In the genomic region with DNA sequence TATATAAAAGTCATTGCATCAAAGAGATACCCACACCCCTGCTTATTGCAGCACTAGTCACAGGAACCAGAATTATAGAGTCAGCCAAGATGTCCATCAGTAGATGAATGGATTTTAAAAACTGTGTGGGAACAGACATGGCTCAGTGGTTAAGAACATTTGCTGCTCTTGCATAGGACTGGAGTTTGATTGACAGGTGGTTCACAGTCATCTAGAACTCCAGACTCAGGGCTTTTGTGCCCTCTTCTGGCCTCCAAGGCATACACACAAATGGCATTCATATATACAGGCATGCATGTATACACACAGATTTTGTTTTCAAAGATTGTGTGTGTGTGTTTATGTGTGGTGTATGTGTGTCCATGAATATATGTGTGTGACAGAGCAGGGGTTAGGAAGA, we compare ENCODE assay signal across 9 mouse cellular contexts. TPM values are rescaled to one million over a fixed set of nuclear protein-coding genes. Genes with fewer than 3 reads are reported as not detected.
DNase-seq lines count a peak whose midpoint lies in the region; ATAC-seq lines count a peak whose summit lies in the region.
"Had no signal": no experiment of that assay in that cellular context is flagged by ENCODE, and none has a peak within 500 bp of the region (broad histone marks: within the 10 kb centered on the region; RNA-seq: fewer than 3 reads in every experiment).

No protein-coding gene starts in this region.

- no peak overlapping the region for H3K27ac ChIP-seq in kidney, embryonic 16.5 days (ENCODE audit: low read length)
- no peak overlapping the region for H3K27ac ChIP-seq in hindbrain, embryonic 13.5 days
- no peak overlapping the region; the same call in 1 of the 2 replicates for H3K27ac ChIP-seq in heart, embryonic 11.5 days (ENCODE audit: low read depth, low read length)
- H3K27ac ChIP-seq: heart, embryonic 13.5 days had no signal

- no peaks in the 10 kb centered on the region; the same call in 1 of the 2 replicates for H3K4me1 ChIP-seq in kidney, embryonic 16.5 days (ENCODE audit: insufficient read depth, low read length)
- peaks cover 18% of the 10 kb centered on the region for H3K4me1 ChIP-seq in hindbrain, embryonic 13.5 days (replicated peaks)
- peaks cover 12% of the 10 kb centered on the region for H3K4me1 ChIP-seq in heart, embryonic 11.5 days (ENCODE audit: control insufficient read depth, insufficient read depth, low read length)

- no peak overlapping the region for H3K4me2 ChIP-seq in kidney, embryonic 16.5 days (replicated peaks; ENCODE audit: low read depth, low read length)
- H3K4me2 ChIP-seq in hindbrain, embryonic 13.5 days: no peak overlapping the region
- H3K4me2 ChIP-seq in heart, embryonic 11.5 days: no peak overlapping the region
- H3K4me2 ChIP-seq: heart, embryonic 13.5 days had no signal

- no peak overlapping the region for H3K4me3 ChIP-seq in kidney, embryonic 16.5 days (ENCODE audit: low read length)
- no peak overlapping the region for H3K4me3 ChIP-seq in hindbrain, embryonic 13.5 days
- no peak overlapping the region for H3K4me3 ChIP-seq in heart, embryonic 11.5 days (ENCODE audit: low read depth, low read length)
- H3K4me3 ChIP-seq: heart, embryonic 13.5 days had no signal

- H3K27me3 ChIP-seq in kidney, embryonic 16.5 days (ENCODE audit: insufficient read depth, low read length): no peaks in the 10 kb centered on the region
- no peaks in the 10 kb centered on the region for H3K27me3 ChIP-seq in hindbrain, embryonic 13.5 days
- H3K27me3 ChIP-seq in heart, embryonic 11.5 days (ENCODE audit: control insufficient read depth, insufficient read depth, low read length): no peaks in the 10 kb centered on the region
- H3K27me3 ChIP-seq: heart, embryonic 13.5 days had no signal

- ATAC-seq in kidney, embryonic 16.5 days (ENCODE audit: low FRiP score, low TSS enrichment): no peak
- peak; percentile 24; the same call in 1 of the 2 replicates for ATAC-seq in hindbrain, embryonic 13.5 days (ENCODE audit: low FRiP score)
- peak; percentile 62 for ATAC-seq in megakaryocyte, adult 5-6 weeks (ENCODE audit: poor library complexity, severe bottlenecking)
- ATAC-seq in heart, embryonic 11.5 days (replicated peaks; ENCODE audit: insufficient number of reproducible peaks, low FRiP score, low TSS enrichment): no peak

- H3K9ac ChIP-seq in kidney, embryonic 16.5 days (replicated peaks; ENCODE audit: low read length): no peak overlapping the region
- no peak overlapping the region for H3K9ac ChIP-seq in hindbrain, embryonic 13.5 days
- no peak overlapping the region for H3K9ac ChIP-seq in heart, embryonic 11.5 days (ENCODE audit: low read depth, low read length)
- H3K9ac ChIP-seq: heart, embryonic 13.5 days had no signal

- no peaks in the 10 kb centered on the region for H3K9me3 ChIP-seq in kidney, embryonic 16.5 days (ENCODE audit: low read length)
- no peaks in the 10 kb centered on the region for H3K9me3 ChIP-seq in hindbrain, embryonic 13.5 days
- H3K9me3 ChIP-seq in heart, embryonic 11.5 days (replicated peaks; ENCODE audit: control insufficient read depth, low read length): no peaks in the 10 kb centered on the region
- H3K9me3 ChIP-seq: heart, embryonic 13.5 days had no signal

- no peaks in the 10 kb centered on the region for H3K36me3 ChIP-seq in kidney, embryonic 16.5 days (ENCODE audit: insufficient read depth, low read length)
- no peaks in the 10 kb centered on the region for H3K36me3 ChIP-seq in hindbrain, embryonic 13.5 days
- H3K36me3 ChIP-seq in heart, embryonic 11.5 days (ENCODE audit: control insufficient read depth, insufficient read depth, low read length): no peaks in the 10 kb centered on the region
- H3K36me3 ChIP-seq: heart, embryonic 13.5 days had no signal

- peak; percentile 47 to 58 for DNase-seq in kidney, adult 8-10 months
- DNase-seq in MN1 (ENCODE audit: low spot score): peak; percentile 43
- no peak for DNase-seq in adrenal gland, adult 2 months
- no peak for DNase-seq in cerebellum, adult 9-11 months

RNA-seq across cellular contexts. Expression of a gene that starts 14.0 kb away (rescaled TPM):
- polyA plus RNA-seq in kidney, embryonic 16.5 days (2015; fragmentation: Nextera tagmentation; extraction: Ambion mirVana): 209 and 214 TPM in 2 replicates
- polyA plus RNA-seq in hindbrain, embryonic 13.5 days (2015; fragmentation: Nextera tagmentation; extraction: Ambion mirVana): 145 and 156 TPM in 2 replicates
- 139 and 155 TPM in 2 replicates for total RNA-seq in megakaryocyte, adult 5-6 weeks (2015)
- 148 and 160 TPM in 2 replicates for total RNA-seq in megakaryocyte, adult 5-6 weeks (2017)
- 100 to 1,000 TPM; 155 to 192 TPM for total RNA-seq in adrenal gland, adult 2 months (2021)
- polyA plus RNA-seq in adrenal gland, adult 2 months (2012; rRNA removed): 15.6 and 34.5 TPM in 2 replicates
- 220 and 227 TPM in 2 replicates for polyA plus RNA-seq in heart, embryonic 11.5 days (2014; fragmentation: Nextera tagmentation; extraction: Ambion mirVana)

Comparison
In these comparisons a context has a peak if more than half of its experiments do, and no peak if none do; other contexts are left out.
1. DNase-seq: peak in kidney, adult 8-10 months (2 of 2) and MN1 (single experiment); none in adrenal gland, adult 2 months (single experiment) and cerebellum, adult 9-11 months (single experiment).
2. ATAC-seq: peak in hindbrain, embryonic 13.5 days (single experiment) and megakaryocyte, adult 5-6 weeks (single experiment); none in kidney, embryonic 16.5 days (single experiment) and heart, embryonic 11.5 days (single experiment).